Mouse (Mus musculus) gastrocnemius, adult 2 months (tissue): ENCODE measurements around the gene Maml1. TPM values are rescaled to one million over a fixed set of nuclear protein-coding genes. Genes with fewer than 3 reads are reported as not detected.
A peak's percentile ranks its signal among the peaks of the same experiment; 100 is the strongest.

Source experiments
- DNase-seq: peaks from one replicate; pipeline ENCODE4 v3.0.0; 2022
- H3K27ac ChIP-seq: fragments of 200-600 bp; 2 replicates; pipeline ENCODE4 v1.8.1; 2022; ENCODE audit warnings: mild to moderate bottlenecking
- H3K4me3 ChIP-seq: fragments of 200-600 bp; 2 replicates; pipeline ENCODE4 v1.8.1; 2022; ENCODE audit warnings: mild to moderate bottlenecking, moderate library complexity
- CTCF ChIP-seq: fragments of 200-600 bp; IDR thresholded peaks from 2 replicates; pipeline ENCODE4 v1.8.1; 2022; ENCODE audit warnings: antibody characterized with exemption, mild to moderate bottlenecking, moderate library complexity
- intact Hi-C: fragments of 180-260 bp; cut with DNase I; formaldehyde crosslinking; loops from one replicate; pipeline ENCODE4 v1.15.1; 2025
- total RNA-seq, 2 experiments: library from RNA; stranded (reverse); gene quantifications; 2 replicates each; pipeline ENCODE4 v1.2.3; 2021

Gene Maml1
- total RNA-seq, 2 experiments from 2014 or later: 6.6 to 7.1 TPM

- no peak overlapping the region for H3K27ac ChIP-seq
- intact Hi-C loops: no loop called here
- no peak overlapping the region for H3K4me3 ChIP-seq
- no peak for DNase-seq
- TF ChIP-seq CTCF: no peak
Measured at GRCm38 (mm10) chr11:50233022-50233421, 59.1 kb downstream of the Maml1 start.

GRCm38 (mm10) chr11:50231411-50231810 is 60.7 kb downstream of the Maml1 start:
- H3K4me3 ChIP-seq: no peak overlapping the region
- intact Hi-C loops: loop anchor here (1.0 kb wide), 1 partner anchor 70 kb away; no protein-coding TSS in a partner anchor
- no peak overlapping the region for H3K27ac ChIP-seq
- peak; percentile 72 for TF ChIP-seq CTCF
- no peak for DNase-seq

- no peak for TF ChIP-seq CTCF
- H3K27ac ChIP-seq: no peak overlapping the region
- intact Hi-C loops: loop anchor here (1.0 kb wide), 1 partner anchor 69 kb away; no protein-coding TSS in a partner anchor
- DNase-seq: no peak
- H3K4me3 ChIP-seq: no peak overlapping the region
Measured at GRCm38 (mm10) chr11:50230481-50231304, 61.4 kb downstream of the Maml1 start.

- DNase-seq: peak; percentile 73
- no peak for TF ChIP-seq CTCF
- intact Hi-C loops: no loop called here
- Histone ChIP-seq H3K27ac (peak overlapping the region; percentile 65), H3K4me3 (0 out of 2 replicates have a peak overlapping the region, but pooled peaks have one; percentile 21)
Measured at GRCm38 (mm10) chr11:50229252-50229910, 62.7 kb downstream of the Maml1 start.

GRCm38 (mm10) chr11:50228772-50229171 is 63.3 kb downstream of the Maml1 start:
- intact Hi-C loops: no loop called here
- DNase-seq: peak; percentile 61
- peak overlapping the region; percentile 65 for H3K27ac ChIP-seq
- TF ChIP-seq CTCF: no peak
- peak overlapping the region; percentile 11; the same call in 1 of the 2 replicates for H3K4me3 ChIP-seq

- no peak for DNase-seq
- intact Hi-C loops: no loop called here
- no peak for TF ChIP-seq CTCF
- H3K27ac ChIP-seq: peak overlapping the region; percentile 89
- H3K4me3 ChIP-seq: peak overlapping the region; percentile 96
Measured at GRCm38 (mm10) chr11:50227736-50228135, 64.4 kb downstream of the Maml1 start.

GRCm38 (mm10) chr11:50227226-50227625 is 64.9 kb downstream of the Maml1 start:
- intact Hi-C loops: no loop called here
- DNase-seq: no peak
- Histone ChIP-seq H3K27ac (peak overlapping the region; percentile 89), H3K4me3 (peak overlapping the region; percentile 96)
- TF ChIP-seq CTCF: no peak

GRCm38 (mm10) chr11:50226406-50226805 is 65.7 kb downstream of the Maml1 start:
- no peak for DNase-seq
- Histone ChIP-seq H3K4me3 (peak overlapping the region; percentile 96), H3K27ac (peak overlapping the region; percentile 89)

GRCm38 (mm10) chr11:50225611-50226378 is 66.3 kb downstream of the Maml1 start:
- intact Hi-C loops: no loop called here
- H3K4me3 ChIP-seq: peak overlapping the region; percentile 96
- TF ChIP-seq CTCF: no peak; the same call in 1 of the 2 replicates
- peak overlapping the region; percentile 89 for H3K27ac ChIP-seq
- DNase-seq: peak; percentile 74

More at GRCm38 (mm10) chr11:50226406-50226805, 65.7 kb downstream of the Maml1 start:
- intact Hi-C loops: no loop called here
- no peak for TF ChIP-seq CTCF

- H3K27ac ChIP-seq: peak overlapping the region; percentile 89
- intact Hi-C loops: no loop called here
- TF ChIP-seq CTCF: peak; percentile 51
- peak; percentile 96 for DNase-seq
- peak overlapping the region; percentile 96 for H3K4me3 ChIP-seq
Measured at GRCm38 (mm10) chr11:50224671-50225530, 67.2 kb downstream of the Maml1 start.

GRCm38 (mm10) chr11:50223783-50224662 is 68.1 kb downstream of the Maml1 start:
- no peak for TF ChIP-seq CTCF
- Histone ChIP-seq H3K27ac (peak overlapping the region; percentile 89), H3K4me3 (peak overlapping the region; percentile 96)
- intact Hi-C loops: no loop called here
- no peak for DNase-seq
